Mouse (Mus musculus) ES-CJ7 (cell line): ENCODE measurements around the gene Ddx60.

Source experiments
- DNase-seq: peaks from one replicate; pipeline ENCODE4 v3.0.0; 2011; ENCODE audit warnings: low read depth, low spot score

Ddx60 gene

GRCm38 (mm10) chr8:61985703-61986475, 58.0 kb downstream of the Ddx60 start:
- no peak for DNase-seq

GRCm38 (mm10) chr8:61989464-61989863, 61.6 kb downstream of the Ddx60 start:
- peak; percentile 9 for DNase-seq

- no peak for DNase-seq
Measured at GRCm38 (mm10) chr8:61992796-61993195, 64.9 kb downstream of the Ddx60 start.

GRCm38 (mm10) chr8:61997125-61997524, 69.2 kb downstream of the Ddx60 start:
- DNase-seq = no peak

DNA sequence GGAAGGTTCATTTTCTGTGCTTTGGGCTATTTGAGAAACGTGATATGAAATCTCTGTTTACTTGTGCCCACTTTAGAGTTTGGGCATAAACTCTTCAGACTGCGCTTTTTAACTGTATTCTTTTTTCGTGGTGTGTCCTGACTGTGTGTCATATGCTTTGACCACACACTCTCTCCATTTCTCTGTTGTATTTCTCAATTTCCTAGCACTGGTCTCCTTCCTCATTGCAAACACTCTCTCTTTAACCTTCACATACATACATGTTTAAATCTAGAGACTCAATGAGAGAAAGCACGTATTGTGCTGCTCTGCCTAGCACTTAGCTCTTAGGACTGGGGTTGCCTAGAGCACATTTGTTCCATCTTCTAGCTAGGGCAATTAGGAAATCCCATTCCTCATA, 86.3 kb downstream of the Ddx60 start:
- no peak for DNase-seq

DNA sequence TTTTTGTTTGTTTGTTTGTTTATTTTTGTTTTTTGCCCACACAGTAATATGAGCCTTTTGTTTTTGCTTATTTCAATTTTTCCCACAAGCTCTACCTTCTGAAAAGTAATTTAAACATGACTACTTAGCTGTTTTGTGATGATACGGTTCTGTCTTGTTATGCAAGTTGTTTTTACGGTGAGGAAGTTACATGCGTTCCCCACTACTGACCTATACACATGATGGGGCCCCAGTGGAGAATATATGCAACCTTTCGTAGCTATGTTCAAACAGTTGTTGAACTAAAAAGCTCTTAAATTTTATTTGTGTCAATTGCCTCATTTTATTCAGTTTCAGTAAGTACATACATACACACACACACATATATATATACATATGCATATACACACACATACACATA, 86.7 kb downstream of the Ddx60 start:
- DNase-seq = no peak

GRCm38 (mm10) chr8:62034351-62034750, 106.5 kb downstream of the Ddx60 start:
- peak; percentile 29 for DNase-seq

DNA sequence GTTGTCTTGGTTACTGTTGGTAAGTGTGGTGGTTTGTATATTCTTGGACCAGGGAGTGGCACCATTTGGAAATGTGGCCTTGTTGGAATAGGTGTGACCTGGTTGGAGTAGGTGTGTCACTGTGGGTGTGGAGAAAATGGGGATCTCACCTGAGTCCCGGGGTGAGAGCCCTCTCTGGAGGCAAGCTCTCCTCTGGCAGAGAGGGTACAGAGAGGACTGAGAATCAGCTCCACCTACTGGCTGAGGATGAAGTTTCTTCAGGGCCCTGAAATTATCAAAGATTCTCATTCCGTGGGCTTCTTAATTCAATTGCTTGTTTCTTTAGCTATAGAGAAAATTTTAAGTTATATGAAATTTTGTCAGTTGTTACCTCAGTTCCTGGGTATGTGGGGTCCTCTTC, 118.9 kb downstream of the Ddx60 start:
- DNase-seq = peak; percentile 51

GRCm38 (mm10) chr8:62060357-62060756, 132.5 kb downstream of the Ddx60 start:
- DNase-seq = peak; percentile 20

DNA sequence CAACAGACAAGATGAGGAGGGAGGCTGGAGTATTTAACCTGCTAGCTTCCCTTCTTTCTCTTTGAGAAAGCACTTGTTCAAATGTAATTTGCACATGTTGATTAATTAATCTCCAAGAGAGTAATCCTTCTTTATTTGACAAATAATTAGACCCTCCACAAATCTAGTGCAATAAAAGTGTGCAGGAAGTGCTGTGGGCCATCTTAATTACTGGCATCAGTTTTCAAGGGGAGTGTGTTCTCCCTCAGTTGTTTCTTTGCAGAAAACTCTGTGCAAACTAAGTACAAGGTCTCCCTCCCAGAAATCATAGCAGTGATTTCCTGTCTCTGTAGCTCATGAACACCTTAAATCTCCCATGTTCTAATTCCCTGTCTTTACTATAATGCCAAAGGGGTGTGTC, 140.4 kb downstream of the Ddx60 start:
- DNase-seq = no peak

DNA sequence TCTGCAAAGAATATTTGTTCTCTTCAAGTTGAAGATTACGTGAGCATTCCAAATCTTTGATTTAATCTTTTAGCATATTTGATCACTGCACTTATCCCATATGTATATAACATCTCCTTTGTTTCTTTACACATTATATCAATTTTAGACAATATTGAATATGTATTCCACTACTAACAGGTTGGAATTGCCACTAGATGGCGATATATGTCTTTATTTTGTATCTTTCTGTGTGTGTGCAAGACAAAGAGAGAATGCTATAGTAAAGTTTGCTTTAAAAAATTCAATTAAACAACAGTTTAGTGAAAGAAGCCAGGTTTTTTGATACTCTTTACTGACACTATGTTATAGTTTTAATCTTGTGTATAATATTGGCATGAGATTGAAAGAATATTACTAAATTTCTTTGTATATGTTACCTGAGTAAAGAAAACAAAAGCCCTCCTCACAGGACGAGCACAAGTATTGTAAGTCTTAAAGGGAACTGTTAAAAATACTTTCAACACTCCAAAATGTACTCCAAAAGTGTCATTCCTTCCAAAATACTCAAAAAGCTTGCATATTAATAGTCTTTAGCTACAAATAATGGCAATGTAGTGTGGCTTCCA, 152.4 kb downstream of the Ddx60 start:
- peak; percentile 57 for DNase-seq

DNA sequence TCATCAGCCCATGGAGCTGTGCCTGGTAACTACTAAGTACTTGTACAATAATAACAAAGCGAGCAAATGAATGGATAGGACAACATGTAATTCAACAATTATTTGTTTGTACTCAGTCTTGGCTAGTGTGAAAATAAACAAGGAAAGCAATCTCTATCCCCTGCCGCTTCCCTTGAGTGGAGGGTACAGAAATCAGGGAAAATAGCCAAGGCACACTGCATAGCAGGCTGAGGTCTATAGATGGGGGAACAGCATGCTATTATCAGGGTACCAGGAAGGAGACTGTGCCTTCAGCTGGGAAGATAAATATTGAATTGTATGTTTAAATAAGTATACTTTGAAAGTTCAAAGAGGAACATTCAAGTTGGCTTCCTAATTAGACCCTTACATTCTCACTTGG, 153.9 kb downstream of the Ddx60 start:
- DNase-seq = no peak
